Mouse (Mus musculus) heart, embryonic 12.5 days (tissue): ENCODE results near the gene Erv3. TPM values are rescaled to one million over a fixed set of nuclear protein-coding genes. Genes with fewer than 3 reads are reported as not detected.

Experiments
- ATAC-seq: fragments of 200-750 bp; cut with Nextera tagmentation; 2 replicates; pipeline ENCODE4 v1.8.0; 2017; ENCODE audit warnings: moderate TSS enrichment, moderate library complexity; ENCODE audit not compliant: insufficient number of reproducible peaks, low FRiP score
- H3K27ac ChIP-seq: fragments of 300-500 bp; sonication (generic); 2 replicates; pipeline ENCODE4 v1.5.1; 2016; ENCODE audit warnings: mild to moderate bottlenecking, moderate library complexity; ENCODE audit not compliant: poor library complexity, severe bottlenecking
- H3K27me3 ChIP-seq: fragments of 300-500 bp; sonication (generic); replicated peaks from 2 replicates; pipeline ENCODE4 v1.6.1; 2016; ENCODE audit warnings: mild to moderate bottlenecking, moderate library complexity
- H3K36me3 ChIP-seq: fragments of 300-500 bp; sonication (generic); 2 replicates; pipeline ENCODE4 v1.6.1; 2016; ENCODE audit warnings: mild to moderate bottlenecking, moderate library complexity
- H3K4me1 ChIP-seq: fragments of 300-500 bp; sonication (generic); replicated peaks from 2 replicates; pipeline ENCODE4 v1.6.1; 2016; ENCODE audit warnings: mild to moderate bottlenecking
- H3K4me2 ChIP-seq: fragments of 300-500 bp; sonication (generic); 2 replicates; pipeline ENCODE4 v1.6.1; 2016; ENCODE audit warnings: mild to moderate bottlenecking, moderate library complexity
- H3K4me3 ChIP-seq: fragments of 300-500 bp; sonication (generic); 2 replicates; pipeline ENCODE4 v1.5.1; 2016; ENCODE audit warnings: mild to moderate bottlenecking
- H3K9ac ChIP-seq: fragments of 300-500 bp; sonication (generic); 2 replicates; pipeline ENCODE4 v1.6.1; 2016; ENCODE audit warnings: mild to moderate bottlenecking, moderate library complexity
- H3K9me3 ChIP-seq: fragments of 300-500 bp; sonication (generic); replicated peaks from 2 replicates; pipeline ENCODE4 v1.6.1; 2016; ENCODE audit warnings: mild to moderate bottlenecking, moderate library complexity
- WGBS: fragments of 180-500 bp; shearing (Covaris S2); methylation state at CpG from one replicate; pipeline ENCODE4 v1.1.7; 2016; 5-methylcytosine and 5-hydroxymethylcytosine counted together
- polyA plus RNA-seq: library from polyadenylated mRNA; unstranded; fragments of >200 nt; fragmentation: Nextera tagmentation; extraction: Ambion mirVana; gene quantifications from 2 replicates; pipeline ENCODE4 v1.2.1, GENCODE M21; 2016

Erv3 gene
- polyA plus RNA-seq: not detected in 2 replicates

DNA sequence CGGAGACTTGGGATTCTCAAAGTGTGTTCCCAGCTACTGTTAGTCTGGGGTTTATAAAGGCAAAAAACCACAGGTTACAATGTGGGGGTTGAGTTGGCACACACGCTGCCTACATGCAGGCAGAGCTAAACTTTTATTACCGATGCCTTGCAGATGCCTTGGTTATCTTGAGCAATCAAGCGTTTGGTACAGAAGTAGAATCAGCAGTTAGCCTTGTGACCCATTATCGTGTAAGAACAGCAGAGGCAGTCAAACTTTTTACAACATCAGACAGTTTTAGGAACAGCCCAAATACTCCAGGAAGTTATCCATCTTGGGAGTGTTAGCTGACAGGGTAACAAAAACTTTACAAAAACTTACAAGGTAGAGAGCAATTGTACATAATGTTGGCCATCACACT is at the start of gene Erv3:
TSS of gene Erv3 (minus strand) at position 27 of the 400 bp plus-strand sequence.
- Histone ChIP-seq H3K4me3 (no peak within 1 kb of the TSS), H3K4me2 (no peak within 1 kb of the TSS), H3K27me3 (no peaks in the 10 kb centered on the region), H3K9me3 (peaks cover 3% of the 10 kb centered on the region), H3K9ac (no peak within 1 kb of the TSS), H3K36me3 (no peaks in the 10 kb centered on the region), H3K4me1 (no peaks in the 10 kb centered on the region), H3K27ac (no peak within 1 kb of the TSS)
- WGBS: 79% methylated on average over 5 of the region's 5 CpGs
- ATAC-seq: no peak

DNA sequence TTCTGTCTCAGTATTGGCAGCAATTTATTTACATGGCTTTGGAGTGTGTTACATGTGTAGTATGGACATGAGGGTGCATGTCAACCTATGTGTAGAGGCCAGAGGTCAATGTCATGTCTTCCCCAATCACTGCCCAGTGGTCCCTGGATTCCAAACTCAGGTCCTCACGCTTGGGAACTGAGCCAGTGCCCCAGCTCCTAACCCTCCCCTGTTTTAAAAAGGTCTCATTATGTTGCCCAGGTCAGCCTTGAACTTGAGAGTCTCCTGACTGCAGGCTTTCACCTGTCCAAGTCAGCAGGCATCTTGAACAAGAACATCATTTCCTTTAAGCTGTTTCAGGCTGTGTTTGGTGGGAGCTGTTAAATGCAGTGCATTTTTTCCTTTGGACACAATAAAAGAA is 49.4 kb upstream of the Erv3 start:
- no peak for ATAC-seq
- Histone ChIP-seq H3K4me2 (no peak overlapping the region), H3K36me3 (no peaks in the 10 kb centered on the region), H3K9ac (no peak overlapping the region), H3K27ac (no peak overlapping the region), H3K4me3 (no peak overlapping the region), H3K4me1 (peaks cover 30% of the 10 kb centered on the region), H3K9me3 (no peaks in the 10 kb centered on the region), H3K27me3 (no peaks in the 10 kb centered on the region)
- WGBS: 86% methylated on average over 1 of the region's 1 CpGs

DNA sequence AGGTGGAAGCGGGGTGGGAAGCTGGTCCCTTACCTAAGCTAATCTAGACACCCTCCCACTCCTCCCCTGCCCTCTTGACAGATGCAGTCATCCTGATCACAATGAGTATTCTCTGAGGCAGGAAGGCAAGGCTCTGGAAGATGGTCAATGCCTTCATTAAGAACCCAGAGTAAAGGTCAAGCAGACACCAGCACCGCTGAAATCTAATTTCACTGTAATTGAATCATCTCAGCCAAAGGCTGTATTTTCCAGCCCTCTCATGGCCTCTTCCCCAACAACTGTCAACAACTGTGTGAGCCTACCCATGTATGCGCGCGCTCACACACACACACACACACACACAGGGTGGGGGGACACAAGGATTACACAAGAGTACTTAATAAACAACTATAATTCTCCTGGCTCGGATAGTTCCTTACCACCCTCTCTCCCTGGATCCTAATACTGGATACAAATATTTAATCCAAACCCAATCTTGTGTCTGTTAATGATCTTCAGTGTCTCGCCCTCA is 48.9 kb upstream of the Erv3 start:
- Histone ChIP-seq H3K4me1 (peaks cover 33% of the 10 kb centered on the region), H3K4me3 (no peak overlapping the region)
- ATAC-seq: no peak

DNA sequence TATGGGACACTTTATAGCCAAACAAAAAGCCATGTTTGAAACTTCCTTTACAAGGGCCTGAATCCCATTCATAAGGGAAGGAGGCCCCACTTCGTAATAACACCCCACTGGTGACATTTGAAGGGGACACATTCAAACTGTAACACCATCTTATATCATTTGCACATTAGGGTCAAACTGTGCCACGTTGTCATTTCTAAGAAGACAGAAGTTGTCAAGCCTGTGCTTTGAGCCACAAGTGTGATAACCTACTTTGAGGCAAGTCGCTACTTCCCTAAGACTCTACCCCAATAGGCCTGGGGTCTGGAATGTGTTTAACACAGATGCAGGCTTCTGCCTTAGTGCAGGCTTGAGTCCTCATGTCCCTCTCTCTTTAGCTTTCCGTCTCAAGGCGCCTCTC is 47.8 kb upstream of the Erv3 start:
- ATAC-seq: no peak
- Histone ChIP-seq H3K27me3 (no peaks in the 10 kb centered on the region), H3K9me3 (no peaks in the 10 kb centered on the region), H3K27ac (no peak overlapping the region), H3K4me2 (no peak overlapping the region), H3K4me1 (peaks cover 41% of the 10 kb centered on the region), H3K4me3 (no peak overlapping the region), H3K9ac (no peak overlapping the region), H3K36me3 (no peaks in the 10 kb centered on the region)
- WGBS: 69% methylated on average over 5 of the region's 5 CpGs

More for the DNA sequence above, 48.9 kb upstream of the Erv3 start:
- Histone ChIP-seq H3K36me3 (no peaks in the 10 kb centered on the region), H3K27me3 (no peaks in the 10 kb centered on the region), H3K9me3 (no peaks in the 10 kb centered on the region), H3K27ac (no peak overlapping the region), H3K4me2 (no peak overlapping the region), H3K9ac (no peak overlapping the region)
- 84% methylated on average over 7 of the region's 7 CpGs for WGBS

DNA sequence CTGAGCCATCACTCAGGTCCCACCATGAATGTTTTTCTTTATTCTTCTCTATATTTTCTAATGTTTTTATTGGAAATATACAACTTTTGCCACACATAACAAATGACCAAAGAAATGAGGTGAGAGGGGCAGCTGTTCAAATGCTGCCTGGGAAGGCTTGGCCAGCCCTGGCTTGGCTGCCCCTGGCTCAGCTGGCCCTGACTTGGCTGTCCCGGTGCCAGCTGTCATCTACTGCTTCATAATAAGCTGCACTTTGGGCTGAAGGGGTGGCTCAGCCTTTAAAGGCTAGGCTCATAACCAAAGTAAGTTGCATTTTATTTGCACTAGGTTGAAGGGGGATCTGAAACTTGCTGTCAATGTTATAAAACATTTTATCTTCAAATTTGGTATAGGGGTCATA is 47.3 kb upstream of the Erv3 start:
- H3K27me3 ChIP-seq: no peaks in the 10 kb centered on the region
- no peaks in the 10 kb centered on the region for H3K9me3 ChIP-seq
- H3K27ac ChIP-seq: no peak overlapping the region
- 77% methylated on average over 1 of the region's 1 CpGs for WGBS
- no peak for ATAC-seq
- no peak overlapping the region for H3K9ac ChIP-seq
- no peak overlapping the region for H3K4me2 ChIP-seq
- H3K36me3 ChIP-seq: no peaks in the 10 kb centered on the region
- H3K4me3 ChIP-seq: no peak overlapping the region
- H3K4me1 ChIP-seq: peaks cover 41% of the 10 kb centered on the region

DNA sequence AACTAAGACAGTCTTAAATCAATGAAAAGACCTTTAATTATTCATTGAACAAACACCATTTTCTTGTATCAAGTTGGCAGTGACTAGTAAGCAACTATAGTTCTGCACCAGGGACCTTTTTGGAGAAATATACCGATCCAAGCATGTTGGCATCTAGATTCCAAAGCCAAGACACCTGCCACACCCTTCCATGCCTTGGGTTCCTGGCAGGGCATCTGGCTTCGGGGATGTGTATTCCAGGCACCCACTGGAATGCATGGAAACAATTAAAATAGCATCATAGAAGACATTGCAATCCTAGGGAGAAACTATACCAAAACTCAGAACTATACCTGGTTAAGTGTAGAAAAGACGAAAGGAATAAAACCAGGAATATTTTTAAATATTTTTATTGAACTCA is 46.7 kb upstream of the Erv3 start:
- H3K4me3 ChIP-seq: no peak overlapping the region
- WGBS: 84% methylated on average over 3 of the region's 3 CpGs
- no peak for ATAC-seq
- peaks cover 37% of the 10 kb centered on the region for H3K4me1 ChIP-seq
- H3K4me2 ChIP-seq: no peak overlapping the region
- H3K9ac ChIP-seq: no peak overlapping the region
- H3K9me3 ChIP-seq: no peaks in the 10 kb centered on the region
- no peaks in the 10 kb centered on the region for H3K36me3 ChIP-seq
- no peak overlapping the region for H3K27ac ChIP-seq
- no peaks in the 10 kb centered on the region for H3K27me3 ChIP-seq

DNA sequence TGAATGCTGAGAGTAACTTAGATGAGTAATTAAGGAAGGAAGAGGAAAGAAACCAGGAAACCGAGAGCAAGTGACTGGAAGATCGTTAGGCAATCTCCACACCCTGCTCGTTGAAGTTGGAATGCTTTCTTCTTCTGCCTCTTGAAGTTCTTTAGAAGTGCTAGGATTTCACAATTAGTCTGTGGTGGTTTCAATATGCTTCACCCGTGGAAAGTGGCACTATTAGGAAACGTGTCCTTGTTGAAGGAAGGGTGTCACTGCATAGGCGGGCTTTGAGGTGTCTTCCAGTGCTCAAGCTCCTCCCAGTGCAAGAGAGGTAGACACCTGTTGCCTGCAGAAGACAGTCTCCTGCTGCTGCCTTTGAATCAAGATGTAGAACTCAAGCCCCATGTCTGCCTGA is 46.2 kb upstream of the Erv3 start:
- H3K9ac ChIP-seq: no peak overlapping the region
- H3K9me3 ChIP-seq: no peaks in the 10 kb centered on the region
- peaks cover 34% of the 10 kb centered on the region for H3K4me1 ChIP-seq
- WGBS: 61% methylated on average over 6 of the region's 6 CpGs
- H3K27ac ChIP-seq: no peak overlapping the region
- H3K27me3 ChIP-seq: no peaks in the 10 kb centered on the region
- ATAC-seq: no peak
- H3K4me3 ChIP-seq: no peak overlapping the region
- no peak overlapping the region for H3K4me2 ChIP-seq
- no peaks in the 10 kb centered on the region for H3K36me3 ChIP-seq

DNA sequence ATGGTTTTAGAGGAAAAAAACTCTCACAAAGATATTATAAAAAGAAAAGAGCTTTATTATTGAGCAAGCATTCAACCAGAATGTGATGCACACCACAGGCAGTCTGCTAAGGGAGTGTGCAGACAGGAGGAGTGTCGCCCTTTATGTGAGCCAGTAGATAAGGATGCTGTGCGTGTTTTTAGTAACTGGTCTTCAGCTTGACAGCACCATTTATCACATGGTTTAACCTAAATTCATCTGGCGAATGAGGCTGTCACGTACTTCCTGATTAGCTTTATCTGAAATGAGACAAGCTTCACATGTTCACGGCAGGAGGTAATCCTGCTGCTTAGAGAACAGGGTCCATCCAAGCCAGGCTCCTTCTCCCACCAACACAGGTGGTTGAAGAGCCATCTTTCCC is 45.5 kb upstream of the Erv3 start:
- H3K9ac ChIP-seq: no peak overlapping the region
- H3K4me2 ChIP-seq: no peak overlapping the region
- H3K4me3 ChIP-seq: no peak overlapping the region
- WGBS: 2% methylated on average over 5 of the region's 5 CpGs
- H3K27ac ChIP-seq: no peak overlapping the region
- no peaks in the 10 kb centered on the region for H3K36me3 ChIP-seq
- no peak for ATAC-seq
- H3K9me3 ChIP-seq: no peaks in the 10 kb centered on the region
- no peaks in the 10 kb centered on the region for H3K27me3 ChIP-seq
- peaks cover 32% of the 10 kb centered on the region for H3K4me1 ChIP-seq

DNA sequence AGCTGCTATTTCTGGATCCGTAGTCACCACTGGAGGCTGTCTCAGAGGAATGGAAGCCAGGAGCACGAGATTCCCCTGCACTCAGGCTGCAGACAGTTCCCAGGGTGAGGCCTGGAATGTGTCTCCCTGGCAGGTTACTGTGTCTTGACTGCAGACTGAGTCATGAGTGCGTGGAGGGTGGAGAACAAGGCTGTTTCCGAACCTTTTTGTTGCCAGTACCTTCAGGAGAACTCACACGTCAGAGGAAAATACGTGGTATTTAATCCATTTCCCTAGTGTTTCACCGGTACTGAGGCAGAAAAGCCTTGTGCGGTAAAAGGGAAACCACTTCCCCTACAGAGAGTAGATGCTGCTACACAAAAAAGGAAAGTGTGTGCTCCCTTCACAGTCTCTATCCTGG is 43.3 kb upstream of the Erv3 start:
- Histone ChIP-seq H3K27me3 (no peaks in the 10 kb centered on the region), H3K4me1 (peaks cover 28% of the 10 kb centered on the region), H3K9me3 (no peaks in the 10 kb centered on the region), H3K4me2 (peak overlapping the region; percentile 32), H3K4me3 (no peak overlapping the region), H3K36me3 (no peaks in the 10 kb centered on the region), H3K9ac (peak overlapping the region; percentile 4; the same call in 1 of the 2 replicates), H3K27ac (peak overlapping the region; percentile 93)
- 11% methylated on average over 8 of the region's 8 CpGs for WGBS
- ATAC-seq: peak; percentile 86

DNA sequence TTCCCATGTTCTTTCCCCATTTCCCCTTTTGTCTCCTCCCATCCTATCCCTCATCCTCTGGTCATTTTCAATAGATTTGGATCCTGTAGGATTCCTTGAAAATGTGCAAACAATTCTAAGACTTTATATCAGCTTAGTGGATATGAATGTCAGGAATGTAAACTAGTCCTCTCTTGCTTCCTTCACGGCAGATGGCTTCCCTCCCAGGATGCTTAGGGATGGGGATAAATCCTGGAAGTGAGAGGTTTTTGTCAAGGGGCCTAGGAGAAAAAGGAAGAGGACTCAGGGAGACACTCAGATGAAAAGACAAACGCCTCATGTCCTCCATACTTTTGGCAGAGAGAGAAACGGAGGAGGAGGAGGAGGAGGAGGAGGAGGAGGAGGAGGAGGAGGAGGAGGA is 42.9 kb upstream of the Erv3 start:
- WGBS: 9% methylated on average over 3 of the region's 3 CpGs
- ATAC-seq: no peak
- Histone ChIP-seq H3K27me3 (no peaks in the 10 kb centered on the region), H3K9me3 (no peaks in the 10 kb centered on the region), H3K27ac (peak overlapping the region; percentile 93), H3K4me1 (peaks cover 28% of the 10 kb centered on the region), H3K4me2 (peak overlapping the region; percentile 32), H3K36me3 (no peaks in the 10 kb centered on the region), H3K4me3 (no peak overlapping the region), H3K9ac (no peak overlapping the region; the same call in 1 of the 2 replicates)

DNA sequence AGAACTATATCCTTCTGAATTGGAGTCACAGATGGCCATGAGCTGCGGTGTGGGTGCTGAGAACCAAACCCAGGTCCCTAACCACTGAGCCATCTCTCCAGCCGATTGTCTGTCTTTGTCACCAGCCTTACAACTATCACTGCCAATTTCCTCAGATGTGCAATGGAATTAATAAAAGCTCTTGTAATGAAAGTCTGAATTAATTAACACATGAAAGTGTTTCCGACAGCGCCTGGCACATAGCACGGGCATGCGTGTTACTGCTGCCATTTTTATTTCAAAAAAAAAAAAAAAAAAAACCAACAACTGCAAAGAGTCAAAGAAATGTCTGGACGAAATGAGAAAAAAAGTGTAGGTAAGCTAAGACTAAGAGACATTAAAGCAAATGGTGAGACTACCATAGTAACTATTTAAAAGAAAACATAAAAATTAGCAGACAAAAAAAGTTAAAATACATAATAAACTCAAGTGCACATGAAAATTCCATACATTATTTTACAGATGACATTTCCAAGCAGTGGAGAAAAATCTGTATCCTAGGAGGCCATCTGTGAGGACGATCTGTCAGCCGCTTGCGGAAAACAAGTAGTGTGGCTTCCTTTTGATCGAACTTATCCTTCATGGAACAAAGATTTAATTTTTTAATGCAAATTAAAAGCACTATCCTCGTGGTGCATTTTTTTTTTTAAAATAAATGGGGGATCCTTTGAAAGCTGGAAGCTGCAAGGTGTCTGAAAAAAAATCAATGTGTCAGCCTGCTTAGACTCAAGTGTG is 38.0 kb upstream of the Erv3 start:
- Histone ChIP-seq H3K27ac (no peak overlapping the region), H3K4me1 (peaks cover 4% of the 10 kb centered on the region), H3K4me3 (no peak overlapping the region), H3K9me3 (no peaks in the 10 kb centered on the region), H3K27me3 (no peaks in the 10 kb centered on the region), H3K4me2 (no peak overlapping the region), H3K9ac (no peak overlapping the region), H3K36me3 (no peaks in the 10 kb centered on the region)
- ATAC-seq: no peak
- 85% methylated on average over 12 of the region's 12 CpGs for WGBS

DNA sequence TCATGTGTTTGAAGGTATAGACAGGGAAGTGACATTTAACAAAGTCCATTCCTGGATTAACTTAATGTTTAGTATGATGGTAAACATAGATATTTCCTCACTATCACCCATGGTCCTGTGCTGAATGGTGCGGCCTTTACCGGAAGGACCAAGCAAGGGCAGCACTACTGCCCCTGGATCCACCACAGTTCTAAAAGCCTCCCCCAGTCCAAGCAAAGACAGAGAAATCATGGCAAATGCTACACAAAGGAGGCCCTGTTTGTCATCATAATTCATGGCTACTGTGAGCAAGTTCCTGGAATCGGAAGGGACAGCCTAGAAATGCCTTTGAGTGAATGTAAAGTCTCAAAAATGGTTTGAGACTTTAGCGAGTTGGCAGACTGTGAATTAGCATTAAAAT is 36.5 kb upstream of the Erv3 start:
- Histone ChIP-seq H3K36me3 (no peaks in the 10 kb centered on the region), H3K4me3 (no peak overlapping the region), H3K9ac (no peak overlapping the region), H3K4me1 (peaks cover 14% of the 10 kb centered on the region), H3K27me3 (no peaks in the 10 kb centered on the region), H3K4me2 (no peak overlapping the region), H3K27ac (no peak overlapping the region), H3K9me3 (no peaks in the 10 kb centered on the region)
- no peak for ATAC-seq
- 88% methylated on average over 4 of the region's 4 CpGs for whole genome bisulfite sequencing
